Mouse (Mus musculus): Measurements from ENCODE around the gene Rangap1. TPM values are rescaled to one million over a fixed set of nuclear protein-coding genes. Genes with fewer than 3 reads are reported as not detected.

Gene Rangap1
- total and polyA plus RNA-seq, 2 experiments from 2014 or later: 146 to 183 TPM

DNA sequence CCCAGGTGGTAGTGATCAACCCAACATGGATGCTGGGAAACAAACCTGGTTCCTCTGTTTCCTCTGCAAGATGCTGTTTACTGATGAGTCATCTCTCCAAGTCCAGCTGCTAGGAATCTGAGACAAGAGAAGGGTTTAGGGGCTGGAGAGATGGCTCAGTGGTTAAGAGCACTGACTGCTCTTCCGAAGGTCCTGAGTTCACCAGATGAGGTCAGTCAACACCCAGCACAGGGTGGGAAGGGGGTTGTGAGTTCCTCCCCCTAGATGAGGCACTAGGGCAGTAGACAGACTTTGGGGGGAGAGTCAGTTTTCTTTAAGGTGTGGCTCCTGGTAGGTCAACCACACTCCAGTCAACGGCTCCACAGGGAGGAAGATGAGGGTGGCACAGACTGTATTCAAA is 83.6 kb downstream of the Rangap1 start:
- H3K4me3 ChIP-seq (ENCODE audit: low read depth, low read length): no peak overlapping the region
- no peak overlapping the region for H3K27ac ChIP-seq (ENCODE audit: low read depth, low read length)
- no peaks in the 10 kb centered on the region for H3K9me3 ChIP-seq (ENCODE audit: low read length)
- no peak for TF ChIP-seq CTCF (IDR thresholded peaks at IDR 0.05)
- no peaks in the 10 kb centered on the region for H3K36me3 ChIP-seq (ENCODE audit: insufficient read depth, low read length)
- no peak overlapping the region for H3K4me2 ChIP-seq (ENCODE audit: low read depth, low read length, poor library complexity, severe bottlenecking)
- 88% methylated on average over 2 of the region's 2 CpGs for WGBS
- no peak for ATAC-seq (ENCODE audit: low FRiP score)
- no peaks in the 10 kb centered on the region for H3K27me3 ChIP-seq (ENCODE audit: insufficient read depth, low read length)
- H3K9ac ChIP-seq (replicated peaks; ENCODE audit: low read length, poor library complexity, severe bottlenecking): no peak overlapping the region
- peaks cover 6% of the 10 kb centered on the region; the same call in 1 of the 2 replicates for H3K4me1 ChIP-seq (ENCODE audit: insufficient read depth, low read length)
- no peak for DNase-seq (ENCODE audit: low spot score)

Other genes starting within 250 kb of the Rangap1 start
- gene Ep300, start 160.2 kb downstream of the Rangap1 start, total RNA-seq (2014; rRNA removed): 50.7 and 55.5 TPM in 2 replicates
- gene Ep300, start 160.2 kb downstream of the Rangap1 start, polyA plus RNA-seq (2015; fragmentation: Nextera tagmentation; extraction: Ambion mirVana): 9.4 and 14.9 TPM in 2 replicates
- 26.6 and 28.4 TPM in 2 replicates for gene L3mbtl2, start 81.6 kb downstream of the Rangap1 start, total RNA-seq (2014; rRNA removed)
- gene L3mbtl2, start 81.6 kb downstream of the Rangap1 start, polyA plus RNA-seq (2015; fragmentation: Nextera tagmentation; extraction: Ambion mirVana): 27.0 and 28.9 TPM in 2 replicates
- 44.6 and 61.5 TPM in 2 replicates for gene Chadl, start 48.2 kb downstream of the Rangap1 start, total RNA-seq (2014; rRNA removed)
- gene Chadl, start 48.2 kb downstream of the Rangap1 start, polyA plus RNA-seq (2015; fragmentation: Nextera tagmentation; extraction: Ambion mirVana): 63.9 and 65.6 TPM in 2 replicates
- gene Zc3h7b, start 473 bp downstream of the Rangap1 start, total RNA-seq (2014; rRNA removed): 147 and 154 TPM in 2 replicates
- 43.9 TPM in 2 replicates for gene Zc3h7b, start 473 bp downstream of the Rangap1 start, polyA plus RNA-seq (2015; fragmentation: Nextera tagmentation; extraction: Ambion mirVana)
- 60.1 and 60.6 TPM in 2 replicates for gene Tef, start 56.9 kb upstream of the Rangap1 start, total RNA-seq (2014; rRNA removed)
- gene Tef, start 56.9 kb upstream of the Rangap1 start, polyA plus RNA-seq (2015; fragmentation: Nextera tagmentation; extraction: Ambion mirVana): 23.6 and 25.4 TPM in 2 replicates
- 10.9 and 15.4 TPM in 2 replicates for gene Tob2, start 113.3 kb upstream of the Rangap1 start, total RNA-seq (2014; rRNA removed)
- 12.2 and 14.2 TPM in 2 replicates for gene Tob2, start 113.3 kb upstream of the Rangap1 start, polyA plus RNA-seq (2015; fragmentation: Nextera tagmentation; extraction: Ambion mirVana)
- 31.8 and 34.1 TPM in 2 replicates for gene Phf5a, start 126.4 kb upstream of the Rangap1 start, total RNA-seq (2014; rRNA removed)
- 107 and 118 TPM in 2 replicates for gene Phf5a, start 126.4 kb upstream of the Rangap1 start, polyA plus RNA-seq (2015; fragmentation: Nextera tagmentation; extraction: Ambion mirVana)
- 380 and 412 TPM in 2 replicates for gene Aco2, start 126.8 kb upstream of the Rangap1 start, total RNA-seq (2014; rRNA removed)
- 257 and 279 TPM in 2 replicates for gene Aco2, start 126.8 kb upstream of the Rangap1 start, polyA plus RNA-seq (2015; fragmentation: Nextera tagmentation; extraction: Ambion mirVana)
- 46.5 and 49.5 TPM in 2 replicates for gene Polr3h, start 180.7 kb upstream of the Rangap1 start, total RNA-seq (2014; rRNA removed)
- 77.0 and 80.3 TPM in 2 replicates for gene Polr3h, start 180.7 kb upstream of the Rangap1 start, polyA plus RNA-seq (2015; fragmentation: Nextera tagmentation; extraction: Ambion mirVana)
- 172 and 196 TPM in 2 replicates for gene Csdc2, start 191.2 kb upstream of the Rangap1 start, total RNA-seq (2014; rRNA removed)
- gene Csdc2, start 191.2 kb upstream of the Rangap1 start, polyA plus RNA-seq (2015; fragmentation: Nextera tagmentation; extraction: Ambion mirVana): 323 and 327 TPM in 2 replicates
- gene Pmm1, start 215.4 kb upstream of the Rangap1 start, total RNA-seq (2014; rRNA removed): 157 and 172 TPM in 2 replicates
- 122 and 134 TPM in 2 replicates for gene Pmm1, start 215.4 kb upstream of the Rangap1 start, polyA plus RNA-seq (2015; fragmentation: Nextera tagmentation; extraction: Ambion mirVana)
- gene 1700029P11Rik, start 235.0 kb upstream of the Rangap1 start, total RNA-seq (2014; rRNA removed): not detected in 2 replicates
- not detected in 2 replicates for gene 1700029P11Rik, start 235.0 kb upstream of the Rangap1 start, polyA plus RNA-seq (2015; fragmentation: Nextera tagmentation; extraction: Ambion mirVana)
- 25.6 and 28.3 TPM in 2 replicates for gene Xrcc6, start 242.3 kb upstream of the Rangap1 start, total RNA-seq (2014; rRNA removed)
- gene Xrcc6, start 242.3 kb upstream of the Rangap1 start, polyA plus RNA-seq (2015; fragmentation: Nextera tagmentation; extraction: Ambion mirVana): 23.2 and 28.2 TPM in 2 replicates